Mouse (Mus musculus): ENCODE measurements around the gene Fgfr2. TPM values are rescaled to one million over a fixed set of nuclear protein-coding genes. Genes with fewer than 3 reads are reported as not detected.

Gene Fgfr2
- polyA plus RNA-seq, 1 experiment from 2014 or later: 93.6 TPM

DNA sequence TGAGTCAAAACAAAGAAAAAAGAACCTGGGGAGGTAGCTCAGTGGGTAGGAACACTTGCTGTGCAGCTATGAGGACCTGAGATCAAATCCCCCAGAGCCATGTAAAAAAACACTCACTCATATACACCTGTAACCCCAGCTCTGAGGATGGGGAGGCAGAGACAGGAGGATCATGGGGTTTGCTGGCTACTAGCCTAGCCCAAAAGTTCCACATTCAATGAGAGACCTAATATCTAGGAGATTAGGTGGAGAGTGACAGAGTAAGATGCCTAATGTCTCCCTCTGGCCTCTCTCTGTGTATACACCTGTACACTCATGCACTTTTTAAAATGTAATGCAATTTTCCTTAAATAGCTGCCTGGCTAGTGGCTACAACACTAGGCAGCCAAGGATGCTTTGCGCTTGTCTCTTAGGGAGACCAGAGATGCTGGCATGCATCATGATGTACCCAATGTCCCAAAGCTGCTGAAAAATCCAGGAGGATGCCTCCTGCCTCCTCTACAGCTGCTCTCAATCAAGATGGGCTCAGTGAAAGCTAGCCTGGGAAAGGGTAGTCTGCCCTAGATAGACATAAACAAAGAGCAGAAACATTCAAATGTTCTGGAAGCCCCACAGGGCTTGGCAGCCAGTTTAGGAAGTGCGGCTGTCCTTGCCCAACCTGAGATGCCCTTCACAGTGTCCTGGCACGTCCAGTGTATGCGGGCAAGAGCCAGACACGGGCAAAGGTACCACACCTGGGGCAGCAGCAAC, 231.4 kb downstream of the Fgfr2 start:
- Histone ChIP-seq H3K4me2 (ENCODE audit: low read depth, low read length, severe bottlenecking) (no peak overlapping the region), H3K9me3 (ENCODE audit: control insufficient read depth, low read length) (no peaks in the 10 kb centered on the region), H3K27ac (ENCODE audit: low read depth, low read length) (no peak overlapping the region), H3K4me1 (replicated peaks; ENCODE audit: control insufficient read depth, insufficient read depth, low read length) (no peaks in the 10 kb centered on the region), H3K9ac (ENCODE audit: low read length) (no peak overlapping the region), H3K36me3 (ENCODE audit: control insufficient read depth, insufficient read depth, low read length) (no peaks in the 10 kb centered on the region), H3K27me3 (ENCODE audit: control insufficient read depth, insufficient read depth, low read length) (no peaks in the 10 kb centered on the region), H3K4me3 (ENCODE audit: low read depth, low read length) (no peak overlapping the region)
- peak; percentile 0 for DNase-seq (ENCODE audit: low spot score)
- ATAC-seq (replicated peaks; ENCODE audit: low FRiP score): no peak
- 87% methylated on average over 5 of the region's 5 CpGs for WGBS

- H3K9ac ChIP-seq (ENCODE audit: low read length): no peak overlapping the region
- DNase-seq (ENCODE audit: low spot score) (peak; percentile 43), ATAC-seq (replicated peaks; ENCODE audit: low FRiP score) (no peak)
- no peak overlapping the region for H3K4me2 ChIP-seq (ENCODE audit: low read depth, low read length, severe bottlenecking)
- no peak overlapping the region for H3K4me3 ChIP-seq (ENCODE audit: low read depth, low read length)
- no peaks in the 10 kb centered on the region for H3K9me3 ChIP-seq (ENCODE audit: control insufficient read depth, low read length)
- H3K27me3 ChIP-seq (ENCODE audit: control insufficient read depth, insufficient read depth, low read length): no peaks in the 10 kb centered on the region
- H3K4me1 ChIP-seq (replicated peaks; ENCODE audit: control insufficient read depth, insufficient read depth, low read length): no peaks in the 10 kb centered on the region
- no peaks in the 10 kb centered on the region for H3K36me3 ChIP-seq (ENCODE audit: control insufficient read depth, insufficient read depth, low read length)
- 85% methylated on average over 5 of the region's 5 CpGs for WGBS
- H3K27ac ChIP-seq (ENCODE audit: low read depth, low read length): no peak overlapping the region
These were observed 232.9 kb downstream of the Fgfr2 start for GRCm38 (mm10) chr7:132890201-132890600.

DNA sequence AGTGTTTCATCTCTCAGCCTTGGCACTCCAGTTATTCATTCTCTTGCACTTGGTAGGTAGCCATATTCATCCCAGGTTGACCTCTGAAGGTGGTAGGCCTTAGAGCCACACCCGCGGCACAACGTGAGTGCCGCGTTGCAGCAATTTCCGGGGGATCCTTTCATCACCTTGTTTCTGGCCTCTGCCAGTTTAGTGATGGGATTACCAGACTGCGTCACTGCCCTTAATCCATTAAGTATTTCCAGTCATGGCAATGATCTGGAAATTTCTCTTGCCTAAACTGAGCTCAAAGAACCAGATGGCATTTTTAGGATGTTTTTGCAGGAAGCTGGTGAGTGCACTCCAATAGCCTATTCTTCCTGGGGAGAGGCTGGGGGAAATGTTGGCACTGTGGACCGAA, 233.5 kb downstream of the Fgfr2 start:
- Histone ChIP-seq H3K4me3 (ENCODE audit: low read depth, low read length) (no peak overlapping the region), H3K9ac (ENCODE audit: low read length) (no peak overlapping the region), H3K36me3 (ENCODE audit: control insufficient read depth, insufficient read depth, low read length) (no peaks in the 10 kb centered on the region; the same call in 1 of the 2 replicates), H3K9me3 (ENCODE audit: control insufficient read depth, low read length) (no peaks in the 10 kb centered on the region), H3K4me1 (replicated peaks; ENCODE audit: control insufficient read depth, insufficient read depth, low read length) (no peaks in the 10 kb centered on the region), H3K27me3 (ENCODE audit: control insufficient read depth, insufficient read depth, low read length) (no peaks in the 10 kb centered on the region), H3K4me2 (ENCODE audit: low read depth, low read length, severe bottlenecking) (no peak overlapping the region), H3K27ac (ENCODE audit: low read depth, low read length) (no peak overlapping the region)
- ATAC-seq (replicated peaks; ENCODE audit: low FRiP score): no peak
- peak; percentile 4 for DNase-seq (ENCODE audit: low spot score)
- 94% methylated on average over 8 of the region's 8 CpGs for WGBS

DNA sequence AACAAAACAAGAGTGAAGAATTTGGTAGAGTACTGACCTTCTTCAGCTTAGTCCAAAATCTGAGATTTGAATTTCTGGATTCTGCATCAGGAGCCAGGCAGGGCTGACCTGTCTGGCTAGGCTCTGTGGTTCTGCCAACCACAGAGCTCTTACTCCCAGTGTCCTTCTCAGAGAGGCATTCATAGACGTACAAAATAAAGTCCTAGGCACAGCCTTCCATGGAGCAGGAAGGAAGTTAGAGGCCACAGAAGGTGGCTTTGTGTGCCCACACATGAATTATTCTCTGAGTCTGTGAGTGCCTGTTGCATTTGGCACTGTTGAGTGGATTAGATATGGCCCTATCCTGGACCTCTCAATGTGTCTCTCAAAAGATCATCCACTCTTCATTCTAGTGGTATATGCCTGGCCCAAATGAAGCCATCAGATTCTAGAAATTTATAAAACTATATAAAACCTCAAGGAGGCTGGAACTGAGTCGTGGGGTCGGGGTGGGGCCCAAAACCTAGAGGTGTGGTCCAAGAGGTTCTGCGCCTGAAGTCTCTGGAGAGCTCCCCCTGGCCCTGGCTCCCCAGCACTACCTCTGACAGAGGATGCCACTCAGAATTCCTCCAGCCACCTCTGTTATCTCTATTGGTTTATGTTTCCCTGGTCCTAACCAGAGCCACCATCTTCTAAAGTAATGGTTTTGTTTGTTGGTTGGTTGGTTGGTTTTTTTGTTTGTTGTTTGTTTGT, 234.5 kb downstream of the Fgfr2 start:
- Histone ChIP-seq H3K36me3 (ENCODE audit: control insufficient read depth, insufficient read depth, low read length) (no peaks in the 10 kb centered on the region; the same call in 1 of the 2 replicates), H3K9me3 (ENCODE audit: control insufficient read depth, low read length) (no peaks in the 10 kb centered on the region), H3K9ac (ENCODE audit: low read length) (no peak overlapping the region), H3K4me2 (ENCODE audit: low read depth, low read length, severe bottlenecking) (no peak overlapping the region), H3K4me3 (ENCODE audit: low read depth, low read length) (no peak overlapping the region), H3K4me1 (replicated peaks; ENCODE audit: control insufficient read depth, insufficient read depth, low read length) (no peaks in the 10 kb centered on the region), H3K27me3 (ENCODE audit: control insufficient read depth, insufficient read depth, low read length) (no peaks in the 10 kb centered on the region), H3K27ac (ENCODE audit: low read depth, low read length) (no peak overlapping the region)
- DNase-seq (ENCODE audit: low spot score) (peak; percentile 36), ATAC-seq (replicated peaks; ENCODE audit: low FRiP score) (no peak)
- 69% methylated on average over 4 of the region's 4 CpGs for WGBS

DNA sequence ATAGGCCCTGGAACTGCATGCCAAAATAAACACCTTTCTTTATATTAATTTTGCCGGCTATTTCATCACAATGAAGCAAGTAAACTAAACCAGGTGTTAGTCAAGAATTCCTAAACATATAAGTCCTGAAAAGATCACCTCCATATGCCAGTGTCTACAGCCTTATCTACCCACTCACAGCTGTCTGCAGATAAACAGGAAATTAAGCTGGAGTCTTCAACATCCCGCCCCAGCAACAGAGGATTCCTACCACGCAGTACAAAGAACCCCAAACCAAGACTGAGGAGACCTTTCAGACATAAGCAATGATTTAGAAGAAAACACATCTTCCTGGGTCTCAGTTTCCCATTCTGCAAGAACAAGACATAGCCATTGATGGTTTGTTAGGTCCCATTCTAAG, 235.1 kb downstream of the Fgfr2 start:
- WGBS: 84% methylated on average over 3 of the region's 3 CpGs
- Histone ChIP-seq H3K9ac (ENCODE audit: low read length) (no peak overlapping the region), H3K27ac (ENCODE audit: low read depth, low read length) (no peak overlapping the region), H3K4me3 (ENCODE audit: low read depth, low read length) (no peak overlapping the region), H3K4me2 (ENCODE audit: low read depth, low read length, severe bottlenecking) (no peak overlapping the region), H3K36me3 (ENCODE audit: control insufficient read depth, insufficient read depth, low read length) (peaks cover 2% of the 10 kb centered on the region; the same call in 1 of the 2 replicates), H3K4me1 (replicated peaks; ENCODE audit: control insufficient read depth, insufficient read depth, low read length) (no peaks in the 10 kb centered on the region), H3K9me3 (ENCODE audit: control insufficient read depth, low read length) (no peaks in the 10 kb centered on the region), H3K27me3 (ENCODE audit: control insufficient read depth, insufficient read depth, low read length) (no peaks in the 10 kb centered on the region)
- ATAC-seq (replicated peaks; ENCODE audit: low FRiP score) (no peak), DNase-seq (ENCODE audit: low spot score) (no peak)

DNA sequence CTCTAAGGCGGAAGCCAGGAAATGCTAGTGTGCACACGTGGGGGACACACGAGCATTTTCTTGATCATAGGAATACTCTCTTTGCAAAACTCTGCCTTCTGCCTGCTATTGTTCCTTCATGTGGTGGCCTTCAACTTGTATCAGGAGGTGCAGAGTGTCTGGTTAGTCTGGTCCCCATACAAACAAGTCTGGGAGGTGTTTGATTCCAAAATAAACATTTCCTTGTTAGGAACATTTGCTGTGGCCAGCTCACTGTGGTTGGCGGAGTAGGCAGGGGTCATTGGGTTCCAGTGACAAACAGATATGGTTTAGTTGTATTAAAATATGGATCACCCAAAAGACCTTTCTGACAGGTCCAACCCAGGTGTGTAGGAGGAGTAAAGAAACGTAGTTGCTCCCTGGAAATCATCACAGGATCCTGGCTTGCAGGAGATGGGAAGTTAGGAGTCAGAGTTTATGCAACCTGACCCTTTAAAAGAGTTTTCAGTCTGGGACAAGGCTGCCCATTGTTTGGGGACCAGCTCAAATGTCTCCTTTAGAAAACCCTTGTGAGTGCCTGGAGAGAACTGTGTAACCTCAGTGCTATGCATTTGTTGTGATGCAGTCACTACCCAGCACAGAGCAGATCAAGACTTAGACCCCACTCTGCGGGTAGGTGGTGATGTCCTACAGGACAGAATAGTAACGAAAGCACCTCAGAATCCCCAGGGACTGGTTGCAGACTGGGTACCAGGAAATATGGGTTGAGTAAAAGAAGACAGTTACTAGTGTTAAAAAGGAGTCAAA, 235.9 kb downstream of the Fgfr2 start:
- Histone ChIP-seq H3K36me3 (ENCODE audit: control insufficient read depth, insufficient read depth, low read length) (peaks cover 2% of the 10 kb centered on the region; the same call in 1 of the 2 replicates), H3K4me2 (ENCODE audit: low read depth, low read length, severe bottlenecking) (no peak overlapping the region), H3K4me3 (ENCODE audit: low read depth, low read length) (no peak overlapping the region), H3K27me3 (ENCODE audit: control insufficient read depth, insufficient read depth, low read length) (no peaks in the 10 kb centered on the region), H3K4me1 (replicated peaks; ENCODE audit: control insufficient read depth, insufficient read depth, low read length) (no peaks in the 10 kb centered on the region), H3K9ac (ENCODE audit: low read length) (no peak overlapping the region), H3K9me3 (ENCODE audit: control insufficient read depth, low read length) (no peaks in the 10 kb centered on the region), H3K27ac (ENCODE audit: low read depth, low read length) (no peak overlapping the region)
- ATAC-seq (replicated peaks; ENCODE audit: low FRiP score) (no peak), DNase-seq (ENCODE audit: low spot score) (no peak)
- WGBS: 80% methylated on average over 7 of the region's 7 CpGs

- 91% methylated on average over 7 of the region's 7 CpGs for WGBS
- DNase-seq (ENCODE audit: low spot score) (no peak), ATAC-seq (replicated peaks; ENCODE audit: low FRiP score) (no peak)
- Histone ChIP-seq H3K36me3 (ENCODE audit: control insufficient read depth, insufficient read depth, low read length) (peaks cover 13% of the 10 kb centered on the region; the same call in 1 of the 2 replicates), H3K4me1 (replicated peaks; ENCODE audit: control insufficient read depth, insufficient read depth, low read length) (no peaks in the 10 kb centered on the region), H3K9me3 (ENCODE audit: control insufficient read depth, low read length) (no peaks in the 10 kb centered on the region), H3K4me2 (ENCODE audit: low read depth, low read length, severe bottlenecking) (no peak overlapping the region), H3K27ac (ENCODE audit: low read depth, low read length) (no peak overlapping the region), H3K9ac (ENCODE audit: low read length) (no peak overlapping the region), H3K4me3 (ENCODE audit: low read depth, low read length) (no peak overlapping the region), H3K27me3 (ENCODE audit: control insufficient read depth, insufficient read depth, low read length) (no peaks in the 10 kb centered on the region)
These were observed 239.1 kb downstream of the Fgfr2 start for GRCm38 (mm10) chr7:132884031-132884430.

GRCm38 (mm10) chr7:132882343-132882742, 240.8 kb downstream of the Fgfr2 start:
- peaks cover 13% of the 10 kb centered on the region; the same call in 1 of the 2 replicates for H3K36me3 ChIP-seq (ENCODE audit: control insufficient read depth, insufficient read depth, low read length)
- WGBS: 82% methylated on average over 2 of the region's 2 CpGs
- H3K27ac ChIP-seq (ENCODE audit: low read depth, low read length): no peak overlapping the region
- DNase-seq (ENCODE audit: low spot score): no peak
- ATAC-seq (replicated peaks; ENCODE audit: low FRiP score): no peak
- H3K4me1 ChIP-seq (replicated peaks; ENCODE audit: control insufficient read depth, insufficient read depth, low read length): no peaks in the 10 kb centered on the region
- H3K9me3 ChIP-seq (ENCODE audit: control insufficient read depth, low read length): no peaks in the 10 kb centered on the region
- H3K4me2 ChIP-seq (ENCODE audit: low read depth, low read length, severe bottlenecking): no peak overlapping the region
- H3K4me3 ChIP-seq (ENCODE audit: low read depth, low read length): no peak overlapping the region
- H3K27me3 ChIP-seq (ENCODE audit: control insufficient read depth, insufficient read depth, low read length): no peaks in the 10 kb centered on the region
- H3K9ac ChIP-seq (ENCODE audit: low read length): no peak overlapping the region
